Mouse (Mus musculus): ENCODE measurements around the gene Mapre1.

DNA sequence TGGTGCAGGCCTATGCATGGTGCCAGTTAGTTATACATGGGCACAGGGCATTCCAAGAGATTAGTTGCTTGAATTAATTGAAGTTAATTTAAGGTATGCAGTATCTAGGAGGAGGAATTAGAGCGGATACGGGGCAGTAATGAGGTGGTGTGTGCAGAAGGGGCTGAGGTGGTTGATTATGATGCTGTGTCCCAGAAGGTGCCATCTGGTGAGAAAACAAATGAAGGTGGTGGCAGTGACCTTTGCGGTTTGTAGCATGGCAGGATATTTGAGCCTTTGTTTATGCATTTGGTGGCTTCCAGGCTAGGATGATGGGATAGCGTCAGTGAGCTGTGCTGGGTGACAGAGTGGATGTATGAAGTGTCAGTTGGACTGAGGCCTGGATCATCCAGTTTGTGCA lies 15.8 kb upstream of the Mapre1 start:
- TF ChIP-seq CTCF (IDR thresholded peaks at IDR 0.05; ENCODE audit: extremely low read depth, insufficient read length, insufficient replicate concordance, low read depth, low read length) (no peak), POLR2A (IDR thresholded peaks at IDR 0.05; ENCODE audit: low read depth, low read length) (no peak)

All from small intestine, adult 2 months (tissue).